Mouse (Mus musculus) kidney, embryonic 14.5 days (tissue): ENCODE results near the gene Leng1. TPM values are rescaled to one million over a fixed set of nuclear protein-coding genes. Genes with fewer than 3 reads are reported as not detected.

Source experiments
- ATAC-seq: fragments of 200-750 bp; cut with Nextera tagmentation; 2 replicates; pipeline ENCODE4 v1.8.0; 2017; ENCODE audit warnings: moderate number of reproducible peaks, mild to moderate bottlenecking, moderate TSS enrichment, moderate library complexity; ENCODE audit not compliant: low FRiP score, low TSS enrichment
- H3K27ac ChIP-seq: fragments of 300-500 bp; sonication (generic); 2 replicates; pipeline ENCODE4 v1.5.1; 2014; ENCODE audit warnings: low read depth, mild to moderate bottlenecking, low read length, moderate library complexity, mixed read lengths
- H3K27me3 ChIP-seq: fragments of 300-500 bp; sonication (generic); 2 replicates; pipeline ENCODE4 v1.6.1; 2014; ENCODE audit warnings: mild to moderate bottlenecking, low read length; ENCODE audit not compliant: control insufficient read depth, insufficient read depth
- H3K36me3 ChIP-seq: fragments of 300-500 bp; sonication (generic); 2 replicates; pipeline ENCODE4 v1.6.1; 2014; ENCODE audit warnings: low read length, mixed read lengths; ENCODE audit not compliant: control insufficient read depth, insufficient read depth
- H3K4me1 ChIP-seq: fragments of 300-500 bp; sonication (generic); 2 replicates; pipeline ENCODE4 v1.6.1; 2014; ENCODE audit warnings: low read length, mixed read lengths; ENCODE audit not compliant: control insufficient read depth, insufficient read depth
- H3K4me2 ChIP-seq: fragments of 300-500 bp; sonication (generic); replicated peaks from 2 replicates; pipeline ENCODE4 v1.6.1; 2014; ENCODE audit warnings: low read depth, mild to moderate bottlenecking, low read length
- H3K4me3 ChIP-seq: fragments of 300-500 bp; sonication (generic); 2 replicates; pipeline ENCODE4 v1.5.1; 2014; ENCODE audit warnings: mild to moderate bottlenecking, low read length
- H3K9ac ChIP-seq: fragments of 300-500 bp; sonication (generic); 2 replicates; pipeline ENCODE4 v1.6.1; 2014; ENCODE audit warnings: low read depth, mild to moderate bottlenecking, low read length, moderate library complexity
- H3K9me3 ChIP-seq: fragments of 300-500 bp; sonication (generic); 2 replicates; pipeline ENCODE4 v1.6.1; 2016; ENCODE audit warnings: low read length; ENCODE audit not compliant: control insufficient read depth
- WGBS: fragments of 180-500 bp; shearing (Covaris S2); extraction: QIAGEN DNeasy Blood & Tissue Kit; methylation state at CpG from one replicate; pipeline ENCODE4 v1.1.7; 2014; 5-methylcytosine and 5-hydroxymethylcytosine counted together
- polyA plus RNA-seq: library from polyadenylated mRNA; unstranded; fragments of >200 nt; fragmentation: Nextera tagmentation; extraction: Ambion mirVana; gene quantifications from 2 replicates; pipeline ENCODE4 v1.2.1, GENCODE M21; 2014

The Leng1 gene
- polyA plus RNA-seq, 1 experiment from 2014 or later = 12.2 TPM

DNA sequence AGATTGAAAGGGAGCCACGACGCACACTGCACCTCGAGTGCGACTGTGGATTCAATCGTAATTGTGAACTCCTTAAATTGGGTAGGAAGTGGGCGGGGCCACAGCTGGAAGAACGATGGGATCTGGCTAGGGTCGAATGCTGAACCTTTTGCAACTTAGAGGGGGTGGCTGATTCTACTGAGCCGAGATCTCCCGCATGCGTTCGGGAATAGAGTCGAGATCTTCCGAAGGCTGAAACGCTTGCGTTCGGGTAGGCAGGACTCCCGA, 28.1 kb upstream of the Leng1 start:
- peaks cover 35% of the 10 kb centered on the region for H3K36me3 ChIP-seq
- H3K27ac ChIP-seq = peak overlapping the region; percentile 94
- H3K9me3 ChIP-seq = no peaks in the 10 kb centered on the region
- peak overlapping the region; percentile 79 for H3K4me3 ChIP-seq
- H3K9ac ChIP-seq = peak overlapping the region; percentile 89
- 0% methylated on average over 18 of the region's 18 CpGs for WGBS
- H3K27me3 ChIP-seq = no peaks in the 10 kb centered on the region
- H3K4me2 ChIP-seq = peak overlapping the region; percentile 81
- H3K4me1 ChIP-seq = peaks cover 15% of the 10 kb centered on the region
- no peak for ATAC-seq

DNA sequence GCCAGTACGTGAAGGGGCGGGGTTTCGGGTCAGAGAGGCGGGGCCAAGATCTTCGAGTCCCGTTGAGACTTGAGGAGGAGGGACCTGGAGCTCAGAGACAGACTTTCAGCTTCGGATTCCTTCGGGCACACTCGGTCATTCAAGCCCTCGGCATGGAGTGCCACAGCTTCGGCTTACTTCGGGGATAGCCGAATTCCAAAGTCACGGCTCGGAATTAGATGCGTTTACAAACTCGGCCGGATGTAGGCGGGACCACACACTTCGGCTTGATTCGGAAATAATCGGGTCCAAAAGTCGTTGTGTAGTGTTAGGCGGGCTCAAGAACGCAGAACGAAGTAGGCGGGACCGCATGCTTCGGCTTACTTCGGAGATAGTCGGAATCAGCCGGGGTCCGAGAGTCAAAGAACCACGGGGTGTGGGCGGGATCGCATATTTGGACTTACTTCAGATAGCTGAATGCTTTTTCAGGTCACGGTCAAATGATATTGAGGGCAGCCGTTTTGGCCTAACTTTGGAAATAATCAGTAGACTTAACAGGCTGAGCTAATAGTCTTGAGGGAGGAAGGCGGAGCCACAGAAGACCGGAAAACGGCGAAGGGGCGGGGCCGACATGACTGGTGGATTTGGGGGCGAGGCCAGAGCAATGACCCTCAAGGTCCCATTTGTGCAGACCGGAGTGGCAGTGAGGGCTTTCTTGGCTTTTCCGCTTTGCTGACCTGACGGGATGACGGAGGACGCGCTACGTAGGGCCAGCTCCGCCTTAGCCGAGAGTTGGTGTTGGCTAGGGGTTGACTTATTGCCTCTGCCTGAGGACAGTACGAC, 27.6 kb upstream of the Leng1 start, which contains the start of gene Mboat7:
Gene Mboat7, minus strand, starts transcription at position 537 of the 822 bp plus-strand sequence.
- Histone ChIP-seq H3K27ac (peak within 1 kb of the TSS; percentile 94), H3K9me3 (no peaks in the 10 kb centered on the region), H3K9ac (peak within 1 kb of the TSS; percentile 89), H3K4me1 (peaks cover 15% of the 10 kb centered on the region), H3K27me3 (no peaks in the 10 kb centered on the region), H3K36me3 (peaks cover 34% of the 10 kb centered on the region), H3K4me2 (peak within 1 kb of the TSS; percentile 81), H3K4me3 (peak within 1 kb of the TSS; percentile 79)
- ATAC-seq = peak; percentile 91
- WGBS = under 1% methylated on average over 55 of the region's 55 CpGs

DNA sequence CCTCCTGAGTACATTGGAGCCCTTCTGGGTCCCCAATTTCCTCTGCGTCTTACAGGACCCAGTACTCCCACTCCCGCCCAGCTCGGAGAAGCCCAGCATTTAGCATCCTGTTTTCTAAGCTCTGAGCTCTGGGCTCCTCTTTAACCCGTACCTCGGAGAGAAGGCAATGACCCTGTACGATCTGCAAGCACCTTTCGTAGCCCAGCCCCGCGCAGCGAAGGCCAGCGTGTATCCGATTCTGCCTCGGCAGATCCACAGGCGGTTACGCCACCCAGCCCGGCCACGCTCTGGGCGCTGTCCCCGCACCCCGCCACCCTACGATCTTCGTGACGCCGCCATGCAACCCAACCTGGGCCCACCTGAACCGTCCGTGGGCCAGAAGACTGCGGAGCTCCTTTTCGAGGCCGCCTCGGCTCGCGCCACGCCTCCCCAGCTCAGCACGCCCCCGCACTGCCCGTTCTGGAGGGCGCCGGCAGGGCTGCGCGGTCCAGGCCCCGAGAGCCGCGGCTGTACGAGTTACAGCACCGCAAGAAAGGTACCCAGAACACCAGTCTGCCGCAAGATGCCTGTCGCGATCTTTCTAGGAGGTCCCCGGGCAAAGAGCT, 26.8 kb upstream of the Leng1 start, which contains the start of gene Tsen34:
Gene Tsen34, plus strand, starts transcription at position 482 of the 605 bp plus-strand sequence.
- Histone ChIP-seq H3K9ac (peak within 1 kb of the TSS; percentile 89), H3K4me1 (peaks cover 15% of the 10 kb centered on the region), H3K27me3 (no peaks in the 10 kb centered on the region), H3K4me2 (peak within 1 kb of the TSS; percentile 81), H3K36me3 (peaks cover 31% of the 10 kb centered on the region), H3K4me3 (peak within 1 kb of the TSS; percentile 79), H3K9me3 (no peaks in the 10 kb centered on the region), H3K27ac (peak within 1 kb of the TSS; percentile 94)
- under 1% methylated on average over 49 of the region's 49 CpGs for WGBS
- peak; percentile 63; the same call in 1 of the 2 replicates for ATAC-seq

DNA sequence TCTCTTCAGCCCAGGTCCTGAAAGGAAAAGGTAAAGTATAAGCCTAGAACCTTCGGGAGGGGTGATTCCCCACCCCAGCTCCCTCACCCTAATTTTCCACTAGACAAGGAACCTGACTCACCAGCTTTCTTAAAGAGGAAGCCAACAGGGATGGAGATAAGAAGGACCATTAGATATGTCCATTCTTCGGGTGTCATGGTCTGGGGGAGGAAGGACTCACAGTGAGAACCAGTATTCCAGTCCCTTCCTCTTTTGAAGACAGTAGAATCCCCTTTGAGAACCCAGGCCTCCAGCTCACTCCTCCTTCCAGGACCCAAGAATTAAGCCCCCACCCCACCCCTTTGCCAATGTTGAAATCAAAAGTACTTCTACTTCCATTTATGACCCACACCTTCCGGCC, 26.3 kb upstream of the Leng1 start:
- peaks cover 15% of the 10 kb centered on the region for H3K4me1 ChIP-seq
- H3K27ac ChIP-seq = 0 out of 2 replicates have a peak overlapping the region, but pooled peaks have one; percentile 94
- peak overlapping the region; percentile 89 for H3K9ac ChIP-seq
- ATAC-seq = no peak
- peak overlapping the region; percentile 81 for H3K4me2 ChIP-seq
- peak overlapping the region; percentile 79 for H3K4me3 ChIP-seq
- H3K36me3 ChIP-seq = peaks cover 34% of the 10 kb centered on the region; the same call in 1 of the 2 replicates
- no peaks in the 10 kb centered on the region for H3K9me3 ChIP-seq
- WGBS = 19% methylated on average over 3 of the region's 3 CpGs
- no peaks in the 10 kb centered on the region for H3K27me3 ChIP-seq

DNA sequence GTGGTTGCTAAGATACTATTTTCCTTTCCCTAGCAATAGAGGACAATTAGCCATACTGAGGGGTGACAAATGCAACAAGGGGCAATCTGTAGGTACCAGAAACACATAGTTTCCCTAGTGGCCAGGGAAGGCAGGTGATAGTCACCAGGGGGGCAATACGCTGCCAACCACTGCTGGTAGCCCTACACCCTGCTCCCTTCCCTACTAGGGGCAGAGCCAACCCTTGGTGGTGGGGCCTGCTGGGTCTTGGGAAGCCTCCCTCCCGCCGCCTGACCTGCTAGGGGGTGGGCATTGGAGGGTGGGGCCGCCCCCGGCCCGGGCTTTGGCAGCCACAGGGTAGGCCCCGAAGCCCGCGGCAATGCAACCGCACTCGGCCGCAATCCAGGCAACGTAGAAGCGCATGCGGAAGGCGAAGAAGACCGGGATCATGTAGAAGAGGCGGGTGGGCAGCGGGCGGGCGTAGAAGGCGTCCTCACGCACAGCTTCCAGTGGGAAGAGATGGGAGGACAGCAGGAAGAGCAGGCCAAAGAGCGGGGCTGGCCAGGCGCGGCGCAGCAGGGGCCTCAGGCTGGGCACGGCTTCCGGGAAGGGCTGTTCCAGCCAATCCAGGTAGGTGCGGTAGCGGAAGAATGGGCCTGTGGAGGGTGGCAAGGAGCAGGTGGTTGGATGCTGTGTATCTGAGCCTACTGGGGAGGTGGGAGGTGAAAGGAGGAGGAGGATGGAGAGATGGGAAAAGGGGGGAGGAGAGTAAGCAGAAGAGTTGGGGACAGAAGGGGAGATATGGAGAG, 20.0 kb upstream of the Leng1 start:
- H3K4me1 ChIP-seq = no peaks in the 10 kb centered on the region
- H3K4me3 ChIP-seq = no peak overlapping the region
- no peak for ATAC-seq
- no peak overlapping the region for H3K9ac ChIP-seq
- WGBS = 86% methylated on average over 31 of the region's 31 CpGs
- H3K9me3 ChIP-seq = no peaks in the 10 kb centered on the region
- H3K27me3 ChIP-seq = no peaks in the 10 kb centered on the region
- no peak overlapping the region for H3K4me2 ChIP-seq
- no peak overlapping the region for H3K27ac ChIP-seq
- peaks cover 47% of the 10 kb centered on the region; the same call in 1 of the 2 replicates for H3K36me3 ChIP-seq

DNA sequence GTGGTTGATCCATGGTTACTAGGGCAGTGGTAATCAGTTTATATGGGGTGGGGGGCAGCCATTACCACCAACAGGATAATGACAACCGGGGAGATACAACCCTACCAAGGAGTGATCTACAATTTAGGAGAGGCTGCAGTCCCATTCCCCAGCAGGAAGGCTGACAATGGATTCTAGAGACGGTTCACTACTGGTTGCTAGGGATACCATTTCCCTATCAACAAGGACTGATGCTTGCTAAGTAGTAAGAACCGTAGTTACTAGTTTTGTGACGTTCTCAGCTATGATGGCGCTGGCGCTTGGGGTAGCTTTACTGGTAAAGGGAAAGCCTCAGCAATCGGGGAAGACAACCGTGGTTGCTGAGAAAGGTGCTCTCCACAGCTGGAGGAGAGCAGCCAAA, 19.1 kb upstream of the Leng1 start:
- no peak overlapping the region for H3K4me3 ChIP-seq
- H3K27me3 ChIP-seq = no peaks in the 10 kb centered on the region
- H3K4me2 ChIP-seq = no peak overlapping the region
- peaks cover 47% of the 10 kb centered on the region; the same call in 1 of the 2 replicates for H3K36me3 ChIP-seq
- 89% methylated on average over 8 of the region's 8 CpGs for WGBS
- no peak overlapping the region for H3K9ac ChIP-seq
- no peaks in the 10 kb centered on the region for H3K4me1 ChIP-seq
- H3K9me3 ChIP-seq = no peaks in the 10 kb centered on the region
- no peak overlapping the region for H3K27ac ChIP-seq
- ATAC-seq = no peak

DNA sequence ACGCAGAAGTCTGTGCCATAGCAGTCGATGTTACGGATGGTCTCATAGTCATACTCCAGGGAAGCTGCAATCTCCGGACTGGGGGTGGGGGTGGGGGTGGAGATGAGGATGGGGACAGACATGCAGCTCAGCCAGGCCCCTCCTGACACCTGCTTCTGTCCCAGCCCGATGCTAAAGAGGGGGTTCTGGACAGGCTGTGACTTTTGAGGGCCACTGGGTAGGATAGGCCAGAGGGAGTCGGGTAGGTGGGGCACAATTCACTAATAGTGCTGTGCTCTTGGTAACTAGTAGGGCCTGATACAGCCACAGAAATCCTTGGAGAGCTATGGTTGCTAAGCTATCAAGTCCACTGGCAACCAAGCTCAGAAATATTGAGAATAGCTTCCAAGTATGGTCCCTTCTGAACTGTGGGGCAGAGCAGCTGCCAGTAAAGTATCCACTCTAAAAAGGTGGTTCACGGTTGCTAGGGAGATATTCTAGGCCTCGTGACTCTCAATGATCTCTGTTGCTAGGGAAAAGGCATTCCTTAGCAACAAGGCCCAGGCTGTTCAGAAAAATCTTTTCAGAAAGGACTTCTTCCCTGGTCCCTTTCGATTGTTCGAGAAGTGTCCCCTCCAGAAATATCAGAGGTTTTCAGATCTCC, 18.4 kb upstream of the Leng1 start:
- WGBS = 88% methylated on average over 10 of the region's 10 CpGs
- H3K36me3 ChIP-seq = peaks cover 47% of the 10 kb centered on the region; the same call in 1 of the 2 replicates
- ATAC-seq = no peak
- no peak overlapping the region for H3K9ac ChIP-seq
- H3K4me2 ChIP-seq = no peak overlapping the region
- H3K4me1 ChIP-seq = no peaks in the 10 kb centered on the region
- no peak overlapping the region for H3K27ac ChIP-seq
- no peaks in the 10 kb centered on the region for H3K27me3 ChIP-seq
- no peak overlapping the region for H3K4me3 ChIP-seq
- H3K9me3 ChIP-seq = no peaks in the 10 kb centered on the region

DNA sequence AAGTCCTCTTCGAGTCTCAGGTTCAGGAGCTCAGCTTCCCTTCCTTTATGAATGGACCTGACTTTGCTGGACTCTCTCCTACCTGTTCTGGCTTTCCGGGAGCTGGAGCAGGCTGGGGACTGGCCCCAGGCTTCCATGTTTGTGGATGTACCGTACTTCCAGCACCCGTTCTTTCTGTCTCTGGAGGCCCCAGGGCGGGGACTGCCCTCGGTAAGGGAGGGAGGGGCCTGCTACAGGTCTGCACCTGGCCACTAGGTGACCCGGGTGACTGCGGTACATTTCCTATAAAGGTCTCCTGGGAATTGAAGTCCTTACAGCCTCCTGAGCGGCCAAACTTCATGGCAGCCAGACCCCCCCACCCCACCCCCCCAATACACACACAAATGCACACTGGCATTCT, 11.7 kb upstream of the Leng1 start, which contains the start of gene Tmc4:
Gene Tmc4, minus strand, starts transcription at position 212 of the 400 bp plus-strand sequence.
- no peak within 1 kb of the TSS for H3K27ac ChIP-seq
- no peaks in the 10 kb centered on the region for H3K9me3 ChIP-seq
- WGBS = 49% methylated on average over 9 of the region's 9 CpGs
- H3K27me3 ChIP-seq = no peaks in the 10 kb centered on the region
- peak within 1 kb of the TSS; percentile 17 for H3K4me3 ChIP-seq
- peaks cover 15% of the 10 kb centered on the region; the same call in 1 of the 2 replicates for H3K36me3 ChIP-seq
- H3K4me2 ChIP-seq = peak within 1 kb of the TSS; percentile 10; the same call in 1 of the 2 replicates
- H3K9ac ChIP-seq = peak within 1 kb of the TSS; percentile 45
- H3K4me1 ChIP-seq = no peaks in the 10 kb centered on the region
- ATAC-seq = 0 out of 2 replicates have a peak, but pooled peaks have one; percentile 32
